In the genomic region with DNA sequence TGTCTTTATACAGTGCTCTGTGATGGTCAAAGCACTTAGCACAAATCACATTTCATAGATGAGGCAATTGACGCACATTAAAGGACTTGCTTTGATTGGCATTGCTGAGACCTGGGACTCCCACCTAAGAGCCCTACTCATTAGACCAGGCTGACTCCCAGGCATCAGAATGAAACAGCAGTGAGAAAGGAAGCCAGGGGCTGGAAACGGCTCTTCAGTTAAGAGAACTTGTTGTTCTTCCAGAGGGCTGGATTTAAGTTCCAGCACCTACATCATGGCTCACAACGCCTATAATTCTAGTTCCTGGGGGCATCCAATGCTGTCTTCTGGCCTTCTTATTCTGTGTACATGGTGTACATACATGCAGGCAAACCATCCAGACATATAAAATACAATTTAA, we compare ENCODE assay signal across 14 mouse cellular contexts.
A peak's percentile ranks its signal among the peaks of the same experiment; 100 is the strongest.
DNase-seq lines count a peak whose midpoint lies in the region; ATAC-seq and TF ChIP-seq lines count a peak whose summit lies in the region.
"Had no signal": no experiment of that assay in that cellular context is flagged by ENCODE, and none has a peak within 500 bp of the region (broad histone marks: within the 10 kb centered on the region; RNA-seq: fewer than 3 reads in every experiment).

No protein-coding gene starts in this region.

- no peak overlapping the region for H3K4me2 ChIP-seq in forebrain, postnatal 0 days (ENCODE audit: low read depth)
- H3K4me2 ChIP-seq: forebrain, embryonic 13.5 days; liver, embryonic 15.5 days; midbrain, embryonic 11.5 days had no signal

- no peak for DNase-seq in forebrain, embryonic 10.5 days (ENCODE audit: extremely low spot score, low spot score)
- DNase-seq in forebrain, postnatal 0 days: no peak
- DNase-seq in heart, embryonic 10.5 days (ENCODE audit: low spot score): peak; percentile 39
- DNase-seq in heart, adult 8-10 months (ENCODE audit: low spot score): no peak
- peak; percentile 20 for DNase-seq in urinary bladder, adult 2 months (ENCODE audit: low spot score)
- no peak for DNase-seq in urinary bladder, postnatal 10 days (ENCODE audit: low spot score)
- no peak for DNase-seq in layer of hippocampus, adult 18-20 months (ENCODE audit: low spot score in 2 of 2)
- no peak for DNase-seq in embryo, embryonic 11 days
- DNase-seq: thymus, postnatal 25 days had no signal

- no peak for TF ChIP-seq CTCF in forebrain, postnatal 0 days (IDR thresholded peaks at IDR 0.05; ENCODE audit: low read depth)

- ATAC-seq in forebrain, postnatal 0 days: no peak
- ATAC-seq: inflammation-experienced regulatory T-cells, adult 6 months had no signal

- H3K9me3 ChIP-seq in forebrain, embryonic 10.5 days: peaks cover 4% of the 10 kb centered on the region
- H3K9me3 ChIP-seq in forebrain, postnatal 0 days (ENCODE audit: low read length): no peaks in the 10 kb centered on the region
- no peaks in the 10 kb centered on the region for H3K9me3 ChIP-seq in heart, embryonic 10.5 days
- H3K9me3 ChIP-seq: forebrain, embryonic 13.5 days; liver, embryonic 15.5 days had no signal

- H3K36me3 ChIP-seq in forebrain, embryonic 10.5 days (replicated peaks): no peaks in the 10 kb centered on the region
- no peaks in the 10 kb centered on the region for H3K36me3 ChIP-seq in forebrain, postnatal 0 days (ENCODE audit: insufficient read depth)
- no peaks in the 10 kb centered on the region for H3K36me3 ChIP-seq in heart, embryonic 10.5 days
- H3K36me3 ChIP-seq: hindbrain, embryonic 10.5 days; liver, embryonic 15.5 days had no signal

- peak overlapping the region; percentile 74; the same call in 1 of the 2 replicates for H3K27ac ChIP-seq in forebrain, embryonic 10.5 days
- H3K27ac ChIP-seq in forebrain, postnatal 0 days (ENCODE audit: low read depth, low read length): no peak overlapping the region
- no peak overlapping the region for H3K27ac ChIP-seq in heart, embryonic 10.5 days
- H3K27ac ChIP-seq: forebrain, embryonic 13.5 days; liver, embryonic 15.5 days had no signal

- H3K9ac ChIP-seq in forebrain, postnatal 0 days: no peak overlapping the region
- H3K9ac ChIP-seq: forebrain, embryonic 13.5 days; liver, embryonic 15.5 days had no signal

- H3K4me3 ChIP-seq in forebrain, embryonic 10.5 days: no peak overlapping the region
- no peak overlapping the region for H3K4me3 ChIP-seq in forebrain, postnatal 0 days (ENCODE audit: low read depth, low read length)
- H3K4me3 ChIP-seq in heart, embryonic 10.5 days: no peak overlapping the region
- H3K4me3 ChIP-seq: forebrain, embryonic 13.5 days; hindbrain, embryonic 10.5 days; liver, embryonic 15.5 days had no signal

- H3K27me3 ChIP-seq in forebrain, embryonic 10.5 days (ENCODE audit: poor library complexity, severe bottlenecking): no peaks in the 10 kb centered on the region
- no peaks in the 10 kb centered on the region for H3K27me3 ChIP-seq in forebrain, postnatal 0 days (ENCODE audit: insufficient read depth, low read length)
- H3K27me3 ChIP-seq in heart, embryonic 10.5 days (ENCODE audit: insufficient read depth, poor library complexity, severe bottlenecking): no peaks in the 10 kb centered on the region
- H3K27me3 ChIP-seq: forebrain, embryonic 13.5 days; liver, embryonic 15.5 days had no signal

- WGBS in forebrain, embryonic 10.5 days: 84% methylated on average over 3 of the region's 3 CpGs
- WGBS in forebrain, postnatal 0 days: 51% methylated on average over 3 of the region's 3 CpGs
- WGBS in heart, embryonic 10.5 days: 77% methylated on average over 3 of the region's 3 CpGs

- H3K4me1 ChIP-seq in forebrain, embryonic 10.5 days: peaks cover 52% of the 10 kb centered on the region
- no peaks in the 10 kb centered on the region for H3K4me1 ChIP-seq in forebrain, postnatal 0 days (ENCODE audit: insufficient read depth)
- peaks cover 19% of the 10 kb centered on the region for H3K4me1 ChIP-seq in heart, embryonic 10.5 days
- H3K4me1 ChIP-seq: liver, embryonic 15.5 days had no signal

Comparison
In these comparisons a context has a peak if more than half of its experiments do, and no peak if none do; other contexts are left out.
1. DNase-seq: peak in heart, embryonic 10.5 days (single experiment) and urinary bladder, adult 2 months (single experiment); none in forebrain, embryonic 10.5 days (single experiment), forebrain, postnatal 0 days (single experiment), heart, adult 8-10 months (single experiment), urinary bladder, postnatal 10 days (single experiment), layer of hippocampus, adult 18-20 months (0 of 2) and embryo, embryonic 11 days (single experiment).